Mouse (Mus musculus): ENCODE data around the gene Cd302.

DNA sequence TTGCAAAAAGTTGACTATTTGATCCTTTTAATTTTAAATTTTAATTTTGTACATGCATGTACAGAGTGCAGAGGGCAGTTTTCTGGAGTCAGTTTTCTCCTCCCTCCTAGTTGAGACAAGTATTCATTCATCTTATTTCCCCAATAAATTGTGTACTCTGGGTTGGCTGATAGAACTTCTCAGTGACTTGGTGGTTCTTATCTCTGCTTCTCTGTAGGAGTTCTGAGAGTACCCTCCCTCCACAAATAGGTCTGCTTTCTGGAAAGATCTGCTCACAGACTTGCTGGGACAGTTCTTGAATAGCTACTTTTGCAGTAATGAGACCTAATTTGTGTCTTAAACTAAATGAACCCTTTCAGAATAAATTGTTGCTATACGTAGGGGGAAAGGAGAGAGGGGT is 55.8 kb downstream of the Cd302 start:
- TF ChIP-seq POLR2A (IDR thresholded peaks at IDR 0.05; ENCODE audit: low read depth, low read length) (no peak), CTCF (IDR thresholded peaks at IDR 0.05; ENCODE audit: extremely low read depth, insufficient read length, insufficient replicate concordance, low read depth, low read length) (no peak)
